Mouse (Mus musculus) adrenal gland, adult (tissue): ENCODE data around the gene Camkk2.

Experiments
- DNase-seq, 2 experiments: peaks; one replicate each; pipeline ENCODE4 v3.0.0; 2022 to 2023; ENCODE audit warnings: low spot score in 1 of 2; ENCODE audit not compliant: inconsistent age in 2 of 2

Gene Camkk2

GRCm38 (mm10) chr5:122783726-122784406 lies 4.7 kb upstream of the Camkk2 start:
- peak; percentile 27 to 67 for DNase-seq

- DNase-seq, result peak; percentile 50 to 75
Measured at GRCm38 (mm10) chr5:122782066-122782465, 2.9 kb upstream of the Camkk2 start.

DNA sequence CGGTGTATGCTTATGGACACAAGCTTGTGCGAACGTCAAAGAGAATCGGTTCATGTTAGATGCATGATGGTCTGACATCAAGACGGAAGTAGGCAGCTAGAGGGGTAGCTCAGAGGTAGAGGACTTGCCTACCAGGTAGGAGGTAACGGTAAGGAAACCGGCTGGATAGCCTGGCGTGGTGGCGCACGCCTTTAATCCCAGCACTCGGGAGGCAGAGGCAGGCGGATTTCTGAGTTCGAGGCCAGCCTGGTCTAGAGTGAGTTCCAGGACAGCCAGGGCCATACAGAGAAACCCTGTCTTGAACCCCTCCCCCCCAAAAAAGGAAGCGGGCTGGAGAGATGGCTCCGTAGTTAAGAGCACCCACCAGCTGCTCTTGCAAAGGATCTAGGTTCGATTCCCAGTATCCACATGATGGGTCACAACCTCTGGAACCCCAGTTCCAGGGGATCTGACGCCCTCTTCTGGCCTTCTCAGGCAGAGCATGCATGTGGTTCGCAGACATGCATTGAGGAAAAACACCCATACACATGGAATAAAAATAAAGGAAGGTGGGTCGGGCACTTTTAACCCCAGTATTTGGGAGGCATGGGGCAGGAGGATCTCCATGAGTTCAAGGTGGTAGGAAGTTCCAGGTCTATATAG lies 1.7 kb upstream of the Camkk2 start:
- no peak for DNase-seq

- peak; percentile 56 to 82 for DNase-seq
Measured at GRCm38 (mm10) chr5:122778231-122779226, 680 bp downstream of the Camkk2 start.

DNA sequence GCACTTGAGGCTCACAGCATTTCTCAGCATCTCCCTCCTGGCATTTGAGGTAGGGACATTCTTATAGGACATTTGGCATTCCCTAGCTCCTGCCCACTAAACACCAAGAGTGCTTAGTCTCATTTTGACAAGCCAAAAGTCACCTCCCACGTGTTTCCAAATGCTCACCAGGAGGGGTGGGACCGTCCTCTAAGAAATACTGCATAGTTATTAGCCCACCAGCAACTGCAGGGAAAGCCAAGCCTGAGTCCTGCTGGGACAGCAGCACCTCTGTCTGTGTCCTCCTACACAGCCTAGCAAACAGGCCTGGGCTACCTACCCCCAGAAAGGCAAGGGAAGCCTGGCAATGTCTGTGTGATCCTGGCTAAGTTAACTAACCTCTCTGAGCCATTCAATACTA lies 1.9 kb downstream of the Camkk2 start:
- no peak for DNase-seq

DNA sequence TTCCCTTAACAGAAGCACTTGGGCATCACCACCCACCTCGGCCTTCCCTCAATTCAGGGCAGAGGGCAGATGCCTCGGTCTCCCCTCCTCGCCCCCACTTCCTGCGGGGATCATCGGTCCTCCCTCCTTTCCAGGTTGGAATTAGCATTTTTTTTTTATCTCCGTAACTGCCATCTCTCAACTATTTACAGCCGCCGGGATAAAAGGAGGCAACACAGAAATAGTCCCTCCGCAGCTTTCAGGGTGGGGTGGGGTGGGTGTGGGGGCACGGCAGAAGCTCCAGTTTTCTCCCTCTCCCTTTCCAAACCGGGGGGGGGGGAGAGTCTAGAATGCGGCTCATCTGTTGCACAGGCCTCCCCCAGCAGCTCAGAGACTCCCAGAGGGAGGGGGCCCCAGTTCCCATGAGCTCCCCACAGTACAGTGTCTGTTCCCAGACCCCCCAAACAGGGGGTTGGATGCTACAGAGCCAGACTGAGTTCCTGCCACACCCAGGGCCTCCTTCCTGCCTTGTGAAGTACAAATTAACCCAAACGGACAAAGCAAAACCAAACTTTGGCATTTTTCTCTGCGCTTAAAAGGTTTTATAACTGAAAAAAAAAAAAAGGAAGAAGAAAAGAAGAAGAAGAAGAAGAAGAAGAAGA lies 3.4 kb downstream of the Camkk2 start:
- DNase-seq, result no peak

DNA sequence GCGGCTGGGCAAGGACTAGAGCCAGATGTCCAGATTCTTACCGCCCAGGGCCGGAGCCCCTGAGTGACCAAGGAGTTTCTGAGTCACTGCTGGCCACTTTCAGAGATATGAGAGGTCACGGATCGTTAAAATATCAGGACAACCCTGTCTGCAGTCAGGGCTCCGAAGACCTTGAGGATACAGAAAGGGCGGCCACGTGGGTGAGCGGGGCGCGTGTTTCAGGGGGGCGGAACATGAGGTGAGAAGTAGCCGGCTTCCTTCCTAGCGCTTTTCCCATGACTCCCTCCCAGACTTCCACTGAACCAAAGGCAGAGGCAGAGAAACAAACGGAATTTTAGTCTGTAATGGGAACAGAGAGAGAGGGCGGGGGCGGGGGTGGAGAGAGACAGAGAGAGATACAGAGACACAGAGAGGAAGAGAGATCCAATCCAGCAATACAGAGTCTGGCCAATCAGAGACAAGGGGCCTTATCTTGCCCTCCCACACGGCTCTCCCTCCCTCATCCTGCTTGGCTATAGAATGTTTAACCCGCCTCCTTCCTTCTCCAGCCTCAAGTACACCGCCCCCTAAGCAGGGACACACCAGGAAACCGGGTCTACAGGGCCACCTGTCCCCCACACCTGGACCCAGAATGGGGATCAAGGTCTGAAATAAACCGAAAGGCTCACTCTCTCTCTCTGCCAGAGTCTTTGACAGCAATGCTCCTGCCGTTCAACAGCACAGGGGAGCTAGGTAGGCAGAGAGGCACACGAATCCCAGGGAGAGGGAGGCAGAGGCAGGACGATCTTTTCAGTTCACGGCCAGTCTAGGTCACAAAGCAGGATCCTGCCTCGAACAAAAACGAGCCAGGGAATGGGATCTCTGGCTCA lies 4.2 kb downstream of the Camkk2 start:
- peak; percentile 81 to 90 for DNase-seq

GRCm38 (mm10) chr5:122773756-122774155 lies 5.5 kb downstream of the Camkk2 start:
- DNase-seq, result no peak

GRCm38 (mm10) chr5:122771428-122771827 lies 7.8 kb downstream of the Camkk2 start:
- peak in 1 of 2 experiments; percentile 43 for DNase-seq

- DNase-seq, result peak; percentile 84 to 92
Measured at GRCm38 (mm10) chr5:122770806-122771261, 8.4 kb downstream of the Camkk2 start.

DNA sequence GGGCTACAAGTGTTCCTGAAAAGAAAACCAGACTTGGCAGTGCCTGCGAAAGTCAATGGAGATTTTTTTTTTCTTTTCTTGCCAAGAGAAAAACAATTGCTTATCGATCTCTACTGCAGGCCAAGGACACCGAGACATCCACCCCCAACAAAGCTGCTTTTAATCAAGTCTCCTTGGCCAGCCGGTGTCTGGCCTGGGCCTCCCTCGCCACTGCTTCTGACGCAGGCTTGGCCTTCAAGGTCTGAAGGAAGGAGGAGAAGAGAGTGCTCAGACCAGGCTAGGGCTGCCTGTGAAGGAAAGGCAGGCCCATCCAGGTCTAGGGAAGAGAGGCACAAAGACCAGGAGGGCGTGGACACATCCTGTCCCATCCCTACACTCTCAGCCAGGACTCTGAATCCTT lies 8.9 kb downstream of the Camkk2 start:
- peak; percentile 71 to 88 for DNase-seq

GRCm38 (mm10) chr5:122769101-122769568 lies 10.1 kb downstream of the Camkk2 start:
- peak in 1 of 2 experiments; percentile 54 for DNase-seq

DNA sequence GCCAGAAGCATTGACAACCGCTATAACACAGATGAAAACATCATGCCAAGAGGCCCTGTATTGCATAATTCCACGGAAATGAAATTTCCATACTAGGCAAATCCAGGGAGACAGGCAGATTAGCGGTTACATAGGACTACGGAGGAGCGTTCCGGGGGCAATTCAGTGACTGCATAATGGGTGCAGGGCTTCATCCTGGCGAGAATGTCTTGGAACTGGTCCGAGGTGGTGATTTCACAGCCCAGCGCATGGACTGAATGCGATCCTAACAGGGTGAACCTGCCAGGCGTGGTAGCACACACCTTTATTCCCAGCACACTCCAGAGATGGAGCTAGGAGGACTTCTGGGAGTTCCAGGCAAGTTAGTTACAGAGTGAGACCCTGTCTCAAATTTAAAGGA lies 11.9 kb downstream of the Camkk2 start:
- no peak for DNase-seq

DNA sequence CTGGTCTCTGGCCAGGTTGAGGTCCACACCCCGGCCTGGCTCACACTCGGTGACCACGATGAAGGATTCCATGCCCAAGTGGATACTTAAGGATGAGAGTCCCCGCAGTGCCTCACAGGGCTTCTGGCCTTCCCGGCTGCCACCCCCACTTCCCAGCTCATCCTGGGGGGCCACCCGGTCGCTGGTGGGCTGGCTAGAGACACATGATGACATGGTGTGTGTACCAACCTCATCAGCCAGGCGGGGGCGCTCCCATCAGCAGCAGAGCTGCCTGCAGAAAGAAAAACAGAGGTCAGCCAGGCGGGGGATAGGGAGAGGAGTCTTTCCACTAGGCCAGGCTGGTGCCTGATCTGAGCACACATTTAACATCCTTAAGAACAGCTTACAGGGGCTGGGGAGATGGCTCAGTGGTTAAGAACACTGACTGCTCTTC lies 15.2 kb downstream of the Camkk2 start:
- DNase-seq, result peak in 1 of 2 experiments; percentile 66

DNA sequence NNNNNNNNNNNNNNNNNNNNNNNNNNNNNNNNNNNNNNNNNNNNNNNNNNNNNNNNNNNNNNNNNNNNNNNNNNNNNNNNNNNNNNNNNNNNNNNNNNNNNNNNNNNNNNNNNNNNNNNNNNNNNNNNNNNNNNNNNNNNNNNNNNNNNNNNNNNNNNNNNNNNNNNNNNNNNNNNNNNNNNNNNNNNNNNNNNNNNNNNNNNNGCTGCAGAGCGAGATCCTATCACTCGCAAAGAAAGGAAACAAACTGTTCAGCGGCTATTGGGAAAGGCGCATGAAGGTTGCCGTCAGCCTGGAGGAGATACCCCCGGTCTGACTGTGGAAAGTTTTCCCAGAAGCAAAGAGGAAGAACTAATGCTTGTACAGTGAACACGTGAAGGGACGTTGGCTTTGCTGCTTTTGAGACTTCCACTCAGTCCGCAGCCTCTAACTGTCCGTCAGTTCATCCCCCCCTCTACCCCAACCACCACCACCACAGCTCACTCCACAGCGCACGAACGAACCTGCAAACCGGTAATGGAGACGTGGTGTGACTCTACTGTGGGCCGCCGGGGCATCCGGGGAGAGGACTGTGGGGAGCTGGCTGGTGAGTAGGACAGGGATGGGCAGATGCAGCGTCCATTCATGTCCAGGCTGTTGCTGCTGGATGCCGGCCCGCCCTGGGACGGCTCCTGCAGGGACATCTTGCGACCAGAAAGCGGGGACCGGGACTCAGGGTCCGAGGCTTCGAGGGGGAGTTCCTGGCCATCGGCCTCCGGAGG lies 15.8 kb downstream of the Camkk2 start:
- DNase-seq, result no peak

DNA sequence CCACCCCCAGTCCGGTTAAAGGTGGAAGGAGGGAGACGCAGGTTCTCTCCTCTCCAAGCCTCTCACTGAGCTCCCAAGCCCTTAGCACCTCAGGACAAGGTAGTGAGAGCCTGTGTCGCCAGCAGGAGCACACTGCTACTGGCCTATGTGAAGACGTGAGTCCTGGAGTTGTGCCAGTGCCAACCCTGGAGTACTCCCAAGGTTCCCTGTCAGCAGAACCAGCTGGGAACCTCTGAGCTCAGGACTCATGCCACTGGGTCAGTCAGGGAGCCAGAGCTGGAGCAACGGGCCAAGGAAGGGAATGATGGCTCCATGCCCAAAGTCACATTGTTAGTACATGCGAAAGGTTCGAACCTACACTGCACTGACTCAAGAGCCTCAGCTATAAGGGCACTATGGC lies 22.5 kb downstream of the Camkk2 start:
- DNase-seq, result peak; percentile 79 to 93

DNA sequence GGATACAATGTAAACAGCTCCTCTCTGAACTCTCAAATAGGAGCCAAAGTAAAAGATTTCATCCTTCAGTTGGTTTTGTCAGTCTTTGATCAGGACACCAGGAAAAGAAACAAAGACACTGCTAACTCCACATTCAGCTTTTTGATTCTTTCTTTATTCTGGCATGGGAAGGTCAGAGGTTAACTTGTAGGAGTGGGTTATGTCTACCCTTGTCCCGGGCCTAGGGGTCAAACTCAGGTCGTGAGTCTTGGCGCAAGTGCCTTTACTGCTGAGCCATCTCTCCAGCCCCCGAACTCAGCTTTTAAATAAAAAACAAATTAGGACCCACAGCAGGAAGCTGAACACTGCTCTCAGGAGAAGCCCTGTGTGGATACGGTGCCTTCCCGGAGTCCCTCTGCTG lies 23.1 kb downstream of the Camkk2 start:
- DNase-seq, result no peak

DNA sequence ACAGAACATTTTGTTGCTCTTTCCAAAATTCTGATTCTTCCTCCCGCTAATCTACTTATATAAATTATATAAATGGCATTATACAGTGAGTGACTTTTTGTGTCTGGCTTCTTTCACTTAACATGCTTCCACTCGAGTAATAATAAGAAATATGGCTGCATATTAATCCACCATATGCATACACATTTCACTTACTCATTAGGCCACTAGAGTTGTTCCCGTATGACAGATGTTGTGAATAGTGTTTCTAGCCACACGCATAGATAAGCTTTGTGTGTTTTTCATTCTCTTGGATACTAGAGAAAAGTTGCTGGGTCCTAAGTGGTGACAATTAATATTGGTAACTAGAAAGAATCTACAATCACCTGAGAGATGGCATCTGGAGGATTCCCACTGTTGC lies 23.6 kb downstream of the Camkk2 start:
- no peak for DNase-seq

DNA sequence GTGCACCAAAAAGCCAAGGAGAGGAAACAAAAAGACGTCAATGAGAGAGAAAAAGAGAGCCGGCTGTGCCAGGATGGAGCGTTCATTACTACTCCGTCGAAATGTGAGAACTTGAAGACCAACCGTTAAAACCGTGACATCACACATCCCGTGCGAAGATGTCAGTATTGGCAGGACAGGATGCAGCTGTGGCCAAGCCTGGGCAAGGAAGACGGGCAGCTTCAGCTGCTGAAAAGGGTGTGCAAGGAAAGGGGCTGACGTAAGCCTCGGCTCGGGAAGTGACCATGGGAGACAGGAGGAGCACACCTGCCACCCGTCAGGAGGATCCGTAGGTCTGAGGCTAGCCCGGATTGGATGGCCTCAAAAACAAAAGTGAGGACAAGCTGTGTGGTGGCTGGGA lies 24.7 kb downstream of the Camkk2 start:
- no peak for DNase-seq
